Comparison of ENCODE assay signal across 9 mouse cellular contexts in genomic region chr1:24901278-24901677, GRCm38 (mm10).
A peak's percentile ranks its signal among the peaks of the same experiment; 100 is the strongest.
DNase-seq lines count a peak whose midpoint lies in the region; ATAC-seq and TF ChIP-seq lines count a peak whose summit lies in the region.
"Had no signal": no experiment of that assay in that cellular context is flagged by ENCODE, and none has a peak within 500 bp of the region (broad histone marks: within the 10 kb centered on the region; RNA-seq: fewer than 3 reads in every experiment).

No protein-coding gene starts in this region.

- TF ChIP-seq POLR2A in MEL (IDR thresholded peaks at IDR 0.05; ENCODE audit: control insufficient read depth in 1 of 2, insufficient read depth in 1 of 2, low read depth in 1 of 2, low read length in 2 of 2, poor library complexity in 1 of 2): no peak

- TF ChIP-seq RAD21 in MEL (IDR thresholded peaks at IDR 0.05; ENCODE audit: low read depth, low read length): peak; percentile 18

- H3K27ac ChIP-seq in hindbrain, embryonic 10.5 days: no peak overlapping the region
- H3K27ac ChIP-seq in hindbrain, embryonic 13.5 days: no peak overlapping the region
- no peak overlapping the region for H3K27ac ChIP-seq in MEL (ENCODE audit: control insufficient read depth, low read depth, low read length)
- H3K27ac ChIP-seq: hindbrain, embryonic 15.5 days had no signal

- no peaks in the 10 kb centered on the region for H3K36me3 ChIP-seq in hindbrain, embryonic 10.5 days
- H3K36me3 ChIP-seq in hindbrain, embryonic 13.5 days: no peaks in the 10 kb centered on the region
- no peaks in the 10 kb centered on the region for H3K36me3 ChIP-seq in MEL (ENCODE audit: control insufficient read depth in 1 of 2, insufficient read depth in 2 of 2, low read length in 2 of 2)
- H3K36me3 ChIP-seq: hindbrain, embryonic 15.5 days had no signal

- H3K79me2 ChIP-seq in MEL (ENCODE audit: control insufficient read depth, insufficient read depth, low read length, poor library complexity): no peaks in the 10 kb centered on the region

- H3K4me3 ChIP-seq in hindbrain, embryonic 10.5 days: no peak overlapping the region
- H3K4me3 ChIP-seq in hindbrain, embryonic 13.5 days: no peak overlapping the region
- H3K4me3 ChIP-seq in MEL (ENCODE audit: control insufficient read depth in 1 of 2, insufficient read depth in 1 of 2, low read depth in 2 of 2, low read length in 2 of 2): no peak overlapping the region
- H3K4me3 ChIP-seq: hindbrain, embryonic 15.5 days had no signal

- no peak for TF ChIP-seq EP300 in MEL (IDR thresholded peaks at IDR 0.05; ENCODE audit: low read depth in 1 of 2, low read length in 2 of 2)

- H3K4me2 ChIP-seq in hindbrain, embryonic 13.5 days: no peak overlapping the region
- H3K4me2 ChIP-seq: hindbrain, embryonic 15.5 days had no signal

- no peaks in the 10 kb centered on the region for H3K4me1 ChIP-seq in hindbrain, embryonic 10.5 days (replicated peaks)
- H3K4me1 ChIP-seq in hindbrain, embryonic 13.5 days (replicated peaks): no peaks in the 10 kb centered on the region
- H3K4me1 ChIP-seq in MEL (ENCODE audit: control insufficient read depth in 1 of 2, insufficient read depth in 2 of 2, low read length in 2 of 2): no peaks in the 10 kb centered on the region
- H3K4me1 ChIP-seq: hindbrain, embryonic 15.5 days had no signal

- 33% methylated on average over 2 of the region's 2 CpGs for WGBS in hindbrain, embryonic 10.5 days
- WGBS in hindbrain, embryonic 13.5 days: 32% methylated on average over 2 of the region's 2 CpGs

- no peak overlapping the region for H3K9ac ChIP-seq in hindbrain, embryonic 13.5 days
- no peak overlapping the region for H3K9ac ChIP-seq in MEL (ENCODE audit: control insufficient read depth, low read depth, low read length, poor library complexity, severe bottlenecking)
- H3K9ac ChIP-seq: hindbrain, embryonic 15.5 days had no signal

- DNase-seq in hindbrain, embryonic 10.5 days (ENCODE audit: low spot score): peak; percentile 57
- peak; percentile 16 for DNase-seq in MEL (ENCODE audit: low read depth, low spot score)
- peak; percentile 75 for DNase-seq in cerebellum, adult 9-10 months
- peak; percentile 17 to 48 for DNase-seq in frontal cortex, postnatal 10 days (ENCODE audit: low spot score in 2 of 2)
- DNase-seq in left cerebral cortex, adult 18-20 months (ENCODE audit: low spot score in 2 of 2): peak; percentile 81 to 90
- peak; percentile 77 for DNase-seq in retina, embryonic 14.5 days (ENCODE audit: low spot score)

- peak; percentile 10 to 52 (median 22); a peak in 3 of 6 replicates for TF ChIP-seq CTCF in MEL (IDR thresholded peaks at IDR 0.05 in 2 of 3, conservative IDR thresholded peaks at IDR 0.05 in 1 of 3; ENCODE audit: control insufficient read depth in 1 of 3, insufficient read depth in 1 of 3, low read depth in 2 of 3, low read length in 3 of 3, poor library complexity in 1 of 3, severe bottlenecking in 1 of 3)

- ATAC-seq in hindbrain, embryonic 13.5 days (ENCODE audit: low FRiP score): no peak
- ATAC-seq in granulocyte monocyte progenitor cell, adult 5-6 weeks (replicated peaks; ENCODE audit: poor library complexity, severe bottlenecking): no peak

- no peaks in the 10 kb centered on the region for H3K9me3 ChIP-seq in hindbrain, embryonic 10.5 days
- no peaks in the 10 kb centered on the region for H3K9me3 ChIP-seq in hindbrain, embryonic 13.5 days
- no peaks in the 10 kb centered on the region for H3K9me3 ChIP-seq in MEL (replicated peaks; ENCODE audit: insufficient read depth, low read length)
- H3K9me3 ChIP-seq: hindbrain, embryonic 15.5 days had no signal

- no peaks in the 10 kb centered on the region for H3K27me3 ChIP-seq in hindbrain, embryonic 10.5 days (ENCODE audit: insufficient read depth, poor library complexity, severe bottlenecking)
- no peaks in the 10 kb centered on the region for H3K27me3 ChIP-seq in hindbrain, embryonic 13.5 days
- H3K27me3 ChIP-seq in MEL (ENCODE audit: control insufficient read depth in 1 of 2, insufficient read depth in 2 of 2, low read length in 2 of 2): no peaks in the 10 kb centered on the region
- H3K27me3 ChIP-seq: hindbrain, embryonic 15.5 days had no signal

TF ChIP-seq in MEL, 35 proteins besides CTCF, POLR2A, EP300 and RAD21:
- TF ChIP-seq SMC3 (IDR thresholded peaks at IDR 0.05; ENCODE audit: low read depth, low read length): peak; percentile 37
- no peak for TF ChIP-seq GABPA (IDR thresholded peaks at IDR 0.05; ENCODE audit: low read depth, low read length)

Comparison
In these comparisons a context has a peak if more than half of its experiments do, and no peak if none do; other contexts are left out.
1. DNase-seq: peak in every context shown above with its lines; median percentile 86 in left cerebral cortex, adult 18-20 months; 77 in retina, embryonic 14.5 days; 75 in cerebellum, adult 9-10 months; 57 in hindbrain, embryonic 10.5 days; 32 in frontal cortex, postnatal 10 days; 16 in MEL.